Mouse (Mus musculus): ENCODE data around the gene Cdhr5.

The Cdhr5 gene

DNA sequence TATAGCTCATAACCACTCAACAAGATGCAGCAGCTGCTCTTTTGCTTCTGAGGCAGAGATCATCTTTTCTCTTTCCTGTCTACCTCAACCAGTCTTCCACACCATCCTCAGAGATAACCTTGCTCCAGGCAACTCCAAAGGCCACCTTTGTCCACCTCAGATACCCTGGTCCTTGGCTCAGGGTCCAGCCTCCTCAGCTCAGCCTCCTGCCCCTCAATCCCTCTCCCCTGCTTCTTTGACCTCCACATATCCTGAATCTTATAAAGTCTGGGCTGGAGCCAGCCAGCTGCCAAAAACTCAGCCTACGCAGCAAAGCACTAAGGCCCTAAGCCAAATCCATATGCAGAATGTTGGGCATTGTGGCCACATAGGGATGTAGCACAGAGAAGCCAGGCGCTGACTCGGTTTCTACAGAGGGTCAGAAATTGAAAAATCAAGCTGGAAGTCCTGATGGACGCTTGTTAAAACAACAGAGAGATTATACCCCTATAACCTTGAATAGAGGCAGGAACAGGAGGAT is 53.8 kb downstream of the Cdhr5 start:
- no peak for DNase-seq (ENCODE audit: low spot score)

DNA sequence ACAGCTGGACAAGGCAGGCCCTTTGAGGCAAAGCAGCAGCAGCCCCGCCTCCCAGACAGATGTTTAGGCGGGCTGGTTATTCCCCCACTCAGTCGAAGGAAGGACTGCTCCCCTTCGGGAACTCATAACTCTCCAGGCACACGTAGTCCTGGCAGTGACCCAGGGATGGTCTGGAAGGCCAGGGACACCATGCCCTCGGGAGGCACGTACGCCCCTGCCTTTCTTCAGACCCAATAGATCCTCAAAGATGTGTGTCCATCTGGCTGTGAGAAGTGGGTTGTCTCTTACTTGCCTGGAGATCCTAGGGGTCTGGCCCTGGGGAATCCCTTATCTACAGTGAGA is 54.5 kb downstream of the Cdhr5 start:
- peak; percentile 35 for DNase-seq (ENCODE audit: low spot score)

DNA sequence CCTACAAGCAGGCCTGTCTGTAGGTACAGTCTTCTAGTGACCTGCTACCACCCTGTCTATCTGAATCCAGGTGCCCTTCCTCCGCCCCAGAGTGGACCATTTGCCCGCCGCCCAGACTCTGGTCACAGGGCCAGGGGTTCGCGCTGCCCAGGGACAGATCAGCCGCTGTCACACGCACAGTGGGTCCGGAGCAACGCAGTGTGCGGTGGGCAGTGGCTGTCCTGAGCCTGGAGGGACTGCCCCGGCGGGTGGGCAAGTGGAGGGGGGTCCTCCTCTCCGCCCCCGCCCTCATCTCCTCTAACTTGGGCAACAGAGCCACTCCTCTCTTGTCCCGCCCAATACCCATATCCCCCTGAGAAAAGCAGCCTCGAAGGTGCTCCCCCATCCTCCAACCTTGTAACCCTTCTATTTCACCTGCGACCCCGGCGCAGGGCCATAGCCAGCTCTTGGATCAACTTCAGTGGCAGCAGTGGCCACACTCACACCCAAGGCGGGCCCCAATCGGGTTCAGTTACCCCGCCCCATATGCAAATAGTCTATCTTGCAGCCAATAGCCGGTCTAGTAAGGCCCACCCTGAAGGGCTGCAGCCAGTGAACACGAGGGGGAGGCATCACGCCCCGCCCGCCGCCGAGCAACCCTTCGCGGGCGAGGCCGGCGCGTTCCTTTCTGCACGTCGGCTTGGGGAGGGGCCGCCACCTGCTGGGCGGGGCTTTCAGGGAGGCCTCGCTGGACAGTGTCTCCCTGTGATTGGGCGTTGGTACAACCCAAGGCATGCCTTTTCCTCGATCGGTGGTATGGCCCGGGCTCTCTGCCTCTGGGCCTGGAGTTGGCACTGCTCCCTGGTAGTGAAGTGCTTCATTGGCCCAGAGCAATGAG is 55.1 kb downstream of the Cdhr5 start:
- DNase-seq (ENCODE audit: low spot score), result peak; percentile 99

DNA sequence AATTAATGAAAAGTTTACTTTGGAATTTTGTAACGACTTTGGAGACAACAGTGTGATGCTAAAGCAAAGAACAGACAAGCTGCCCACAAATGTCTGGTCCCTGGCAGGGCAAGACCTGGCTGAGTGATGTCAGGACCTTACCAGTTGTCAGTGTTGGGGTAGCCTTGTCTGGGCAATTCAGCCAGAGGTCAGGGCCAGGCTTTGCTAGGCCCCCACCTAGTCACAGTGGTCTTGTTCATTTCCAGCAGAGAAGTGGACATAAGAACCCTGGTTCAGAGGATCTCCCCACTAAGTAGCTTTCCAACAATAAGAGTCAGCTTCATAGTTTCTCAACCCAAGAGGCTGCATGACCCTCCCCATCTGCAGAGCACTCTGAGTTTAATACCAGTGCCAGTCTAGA is 56.2 kb downstream of the Cdhr5 start:
- no peak for DNase-seq (ENCODE audit: low spot score)

DNA sequence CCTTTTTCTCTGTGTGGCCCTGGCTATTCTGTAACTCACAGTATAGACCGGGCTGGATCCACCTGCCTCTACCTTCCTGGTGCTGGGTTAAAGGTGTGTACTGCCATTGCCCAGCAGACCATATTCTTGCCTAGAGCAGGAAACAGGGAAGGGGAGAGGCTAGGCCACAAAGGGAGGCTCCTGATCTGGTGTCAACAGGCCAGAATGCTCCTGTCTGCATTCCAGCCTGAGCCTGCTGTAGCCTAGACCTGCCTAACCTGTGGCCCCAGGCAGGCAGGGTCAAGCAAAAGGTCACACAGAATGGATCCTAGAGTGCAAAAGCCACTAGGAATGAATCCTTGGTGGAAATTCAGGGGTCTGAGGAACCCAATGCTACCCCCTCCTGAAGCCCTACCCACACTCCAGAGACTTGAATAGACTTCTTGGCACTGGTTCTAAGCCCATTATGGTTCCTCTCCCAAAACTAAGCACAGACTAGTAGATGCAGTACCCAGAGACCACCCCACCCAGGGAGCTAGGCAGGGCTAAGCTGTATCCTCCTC is 57.0 kb downstream of the Cdhr5 start:
- DNase-seq (ENCODE audit: low spot score), result peak; percentile 41
